Mouse (Mus musculus): Measurements from ENCODE around the gene P2ry14. TPM values are rescaled to one million over a fixed set of nuclear protein-coding genes. Genes with fewer than 3 reads are reported as not detected.

P2ry14 gene
- polyA plus RNA-seq, 1 experiment from 2014 or later, result 20.3 TPM

GRCm38 (mm10) chr3:59140115-59140514 lies 13.3 kb downstream of the P2ry14 start:
- WGBS, result 62% methylated on average over 2 of the region's 2 CpGs
- H3K27me3 ChIP-seq (replicated peaks; ENCODE audit: control insufficient read depth, insufficient read depth, low read length), result no peaks in the 10 kb centered on the region
- no peaks in the 10 kb centered on the region for H3K9me3 ChIP-seq (ENCODE audit: control insufficient read depth)
- H3K36me3 ChIP-seq (ENCODE audit: control insufficient read depth, insufficient read depth), result no peaks in the 10 kb centered on the region
- no peak overlapping the region for H3K27ac ChIP-seq (ENCODE audit: low read depth, low read length)
- H3K4me2 ChIP-seq (replicated peaks; ENCODE audit: low read depth), result no peak overlapping the region
- H3K4me3 ChIP-seq (ENCODE audit: low read depth, low read length), result no peak overlapping the region
- no peak for ATAC-seq
- no peak for TF ChIP-seq CTCF (IDR thresholded peaks at IDR 0.05; ENCODE audit: low read depth)
- no peaks in the 10 kb centered on the region for H3K4me1 ChIP-seq (replicated peaks; ENCODE audit: control insufficient read depth, insufficient read depth, low read length)
- no peak overlapping the region for H3K9ac ChIP-seq (ENCODE audit: low read depth, low read length)

- no peak overlapping the region for H3K27ac ChIP-seq (ENCODE audit: low read depth, low read length)
- no peak for ATAC-seq
- no peak overlapping the region for H3K4me2 ChIP-seq (replicated peaks; ENCODE audit: low read depth)
Observed at GRCm38 (mm10) chr3:59139651-59140051, 13.8 kb downstream of the P2ry14 start.

DNA sequence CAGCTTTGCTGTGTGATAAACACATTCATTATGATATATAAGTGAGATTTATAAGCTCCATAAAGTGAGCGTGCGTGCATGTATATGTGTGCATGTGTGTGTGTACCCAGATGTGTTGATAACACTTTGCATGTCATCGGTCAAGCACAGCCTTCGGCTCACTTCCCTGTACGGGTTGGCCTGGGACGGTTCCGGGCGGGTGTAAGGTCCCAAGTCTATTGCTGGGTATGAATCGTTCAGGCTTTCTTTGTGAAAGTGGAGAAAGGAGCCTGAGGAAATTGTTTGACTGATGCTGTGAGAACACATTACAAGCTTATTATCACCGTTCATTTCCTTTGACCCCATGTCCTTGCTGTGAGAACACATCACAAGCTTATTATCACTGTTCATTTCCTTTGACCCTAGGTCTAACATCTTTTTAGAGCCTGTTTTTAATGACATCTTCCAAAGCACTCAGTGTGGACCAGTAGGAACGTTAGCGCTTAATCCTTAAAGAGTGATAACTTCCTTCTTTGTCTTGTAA lies 14.4 kb downstream of the P2ry14 start:
- Histone ChIP-seq H3K36me3 (ENCODE audit: control insufficient read depth, insufficient read depth) (no peaks in the 10 kb centered on the region), H3K4me2 (replicated peaks; ENCODE audit: low read depth) (no peak overlapping the region), H3K4me3 (ENCODE audit: low read depth, low read length) (no peak overlapping the region), H3K9me3 (ENCODE audit: control insufficient read depth) (no peaks in the 10 kb centered on the region), H3K4me1 (replicated peaks; ENCODE audit: control insufficient read depth, insufficient read depth, low read length) (no peaks in the 10 kb centered on the region), H3K27me3 (replicated peaks; ENCODE audit: control insufficient read depth, insufficient read depth, low read length) (no peaks in the 10 kb centered on the region), H3K9ac (ENCODE audit: low read depth, low read length) (no peak overlapping the region), H3K27ac (ENCODE audit: low read depth, low read length) (no peak overlapping the region)
- TF ChIP-seq CTCF (IDR thresholded peaks at IDR 0.05; ENCODE audit: low read depth), result no peak
- no peak for ATAC-seq
- WGBS, result 73% methylated on average over 12 of the region's 12 CpGs

More at GRCm38 (mm10) chr3:59139651-59140051, 13.8 kb downstream of the P2ry14 start:
- Histone ChIP-seq H3K9ac (ENCODE audit: low read depth, low read length) (no peak overlapping the region), H3K36me3 (ENCODE audit: control insufficient read depth, insufficient read depth) (no peaks in the 10 kb centered on the region), H3K4me1 (replicated peaks; ENCODE audit: control insufficient read depth, insufficient read depth, low read length) (no peaks in the 10 kb centered on the region), H3K27me3 (replicated peaks; ENCODE audit: control insufficient read depth, insufficient read depth, low read length) (no peaks in the 10 kb centered on the region), H3K4me3 (ENCODE audit: low read depth, low read length) (no peak overlapping the region), H3K9me3 (ENCODE audit: control insufficient read depth) (no peaks in the 10 kb centered on the region)
- TF ChIP-seq CTCF (IDR thresholded peaks at IDR 0.05; ENCODE audit: low read depth), result no peak

GRCm38 (mm10) chr3:59135911-59136653 lies 17.3 kb downstream of the P2ry14 start:
- TF ChIP-seq CTCF (IDR thresholded peaks at IDR 0.05; ENCODE audit: low read depth), result no peak
- ATAC-seq, result no peak
- Histone ChIP-seq H3K27ac (ENCODE audit: low read depth, low read length) (no peak overlapping the region), H3K4me3 (ENCODE audit: low read depth, low read length) (no peak overlapping the region), H3K27me3 (replicated peaks; ENCODE audit: control insufficient read depth, insufficient read depth, low read length) (no peaks in the 10 kb centered on the region), H3K4me2 (replicated peaks; ENCODE audit: low read depth) (no peak overlapping the region), H3K4me1 (replicated peaks; ENCODE audit: control insufficient read depth, insufficient read depth, low read length) (no peaks in the 10 kb centered on the region), H3K9me3 (ENCODE audit: control insufficient read depth) (no peaks in the 10 kb centered on the region), H3K9ac (ENCODE audit: low read depth, low read length) (no peak overlapping the region), H3K36me3 (ENCODE audit: control insufficient read depth, insufficient read depth) (no peaks in the 10 kb centered on the region)
- 69% methylated on average over 5 of the region's 5 CpGs for WGBS

DNA sequence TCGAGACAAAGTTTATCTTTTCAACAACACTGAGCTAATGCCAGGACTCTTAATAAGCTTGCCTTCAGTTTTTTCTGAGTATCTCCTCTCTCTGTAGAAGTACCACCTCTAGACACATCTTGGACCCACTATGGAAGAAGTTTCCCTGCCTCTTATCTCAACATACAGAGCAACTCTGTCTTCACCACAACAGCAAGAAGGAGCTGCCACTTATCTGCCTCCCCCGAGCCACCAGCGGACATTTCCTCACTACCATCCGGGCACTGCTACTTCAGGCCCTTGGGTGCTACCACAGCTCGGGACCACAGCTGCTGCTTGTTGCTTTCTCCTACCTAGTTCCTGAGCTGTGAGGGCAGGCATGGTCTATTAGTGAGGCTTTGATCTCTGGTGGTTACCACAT lies 20.2 kb downstream of the P2ry14 start:
- WGBS, result 65% methylated on average over 5 of the region's 5 CpGs
- ATAC-seq, result no peak
- TF ChIP-seq CTCF (IDR thresholded peaks at IDR 0.05; ENCODE audit: low read depth), result no peak

GRCm38 (mm10) chr3:59131966-59132365 lies 21.5 kb downstream of the P2ry14 start:
- Histone ChIP-seq H3K27me3 (replicated peaks; ENCODE audit: control insufficient read depth, insufficient read depth, low read length) (no peaks in the 10 kb centered on the region), H3K9me3 (ENCODE audit: control insufficient read depth) (no peaks in the 10 kb centered on the region), H3K4me1 (replicated peaks; ENCODE audit: control insufficient read depth, insufficient read depth, low read length) (no peaks in the 10 kb centered on the region), H3K9ac (ENCODE audit: low read depth, low read length) (no peak overlapping the region), H3K36me3 (ENCODE audit: control insufficient read depth, insufficient read depth) (no peaks in the 10 kb centered on the region), H3K27ac (ENCODE audit: low read depth, low read length) (no peak overlapping the region), H3K4me3 (ENCODE audit: low read depth, low read length) (no peak overlapping the region), H3K4me2 (replicated peaks; ENCODE audit: low read depth) (no peak overlapping the region)
- WGBS, result 89% methylated on average over 4 of the region's 4 CpGs
- no peak for TF ChIP-seq CTCF (IDR thresholded peaks at IDR 0.05; ENCODE audit: low read depth)
- ATAC-seq, result no peak

More for the DNA sequence above, 20.2 kb downstream of the P2ry14 start:
- Histone ChIP-seq H3K4me3 (ENCODE audit: low read depth, low read length) (no peak overlapping the region), H3K27ac (ENCODE audit: low read depth, low read length) (no peak overlapping the region), H3K4me1 (replicated peaks; ENCODE audit: control insufficient read depth, insufficient read depth, low read length) (no peaks in the 10 kb centered on the region), H3K27me3 (replicated peaks; ENCODE audit: control insufficient read depth, insufficient read depth, low read length) (no peaks in the 10 kb centered on the region), H3K9ac (ENCODE audit: low read depth, low read length) (no peak overlapping the region), H3K4me2 (replicated peaks; ENCODE audit: low read depth) (no peak overlapping the region), H3K9me3 (ENCODE audit: control insufficient read depth) (no peaks in the 10 kb centered on the region), H3K36me3 (ENCODE audit: control insufficient read depth, insufficient read depth) (no peaks in the 10 kb centered on the region)

Data from intestine, postnatal 0 days (tissue).